Comparison of ENCODE assay signal across 8 mouse cellular contexts in the genomic region with DNA sequence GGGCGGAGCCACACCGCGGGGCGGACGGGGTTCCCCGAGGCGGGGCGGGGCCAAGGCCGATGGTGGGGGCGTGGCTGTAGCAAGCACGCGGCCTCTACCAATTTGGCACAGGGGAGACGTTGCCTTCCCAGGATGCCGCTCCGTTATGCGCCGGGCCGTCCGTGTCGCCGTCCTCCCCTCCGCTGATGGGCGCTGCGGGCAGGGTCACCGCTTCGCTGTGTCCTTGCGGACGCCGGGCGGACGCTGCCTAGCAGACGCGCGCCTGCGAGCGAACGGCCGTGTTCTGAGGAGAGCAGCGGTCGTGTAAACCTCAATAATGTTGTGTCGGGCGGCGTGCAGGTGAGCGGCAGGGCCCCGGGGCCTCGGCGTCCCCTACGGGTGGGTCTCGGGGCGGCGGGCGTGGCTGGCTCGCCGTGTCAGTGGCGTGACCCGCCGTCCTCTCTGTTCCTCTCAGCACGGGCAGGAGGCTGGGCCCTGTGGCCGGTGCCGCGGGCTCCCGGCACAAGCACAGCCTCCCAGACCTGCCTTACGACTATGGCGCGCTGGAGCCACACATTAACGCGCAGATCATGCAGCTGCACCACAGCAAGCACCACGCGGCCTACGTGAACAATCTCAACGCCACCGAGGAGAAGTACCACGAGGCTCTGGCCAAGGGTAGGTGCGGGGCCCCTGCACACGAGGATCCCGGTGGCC. TPM values are rescaled to one million over a fixed set of nuclear protein-coding genes. Genes with fewer than 3 reads are reported as not detected.
DNase-seq lines count a peak whose midpoint lies in the region; ATAC-seq lines count a peak whose summit lies in the region.

No protein-coding gene starts in this region.

- ATAC-seq in hindbrain, embryonic 16.5 days, result peak; percentile 97

- H3K4me3 ChIP-seq in hindbrain, embryonic 16.5 days (ENCODE audit: low read length), result peak overlapping the region; percentile 94
- H3K4me3 ChIP-seq in macrophage (ENCODE audit: inconsistent target), result peak overlapping the region; percentile 67

- no peaks in the 10 kb centered on the region for H3K27me3 ChIP-seq in hindbrain, embryonic 16.5 days (replicated peaks; ENCODE audit: control insufficient read depth, insufficient read depth, low read length)

- H3K4me1 ChIP-seq in hindbrain, embryonic 16.5 days (ENCODE audit: control insufficient read depth, insufficient read depth, low read depth, low read length), result peaks cover 15% of the 10 kb centered on the region

- no peaks in the 10 kb centered on the region for H3K9me3 ChIP-seq in hindbrain, embryonic 16.5 days (ENCODE audit: control insufficient read depth, low read length)

- H3K4me2 ChIP-seq in hindbrain, embryonic 16.5 days (ENCODE audit: low read length), result peak overlapping the region; percentile 96

- peak; percentile 92 for DNase-seq in T-cell, adult 2 months (ENCODE audit: low spot score)
- DNase-seq in cerebellum, postnatal 36 days, result peak; percentile 98 to 100
- peak; percentile 98 to 99 for DNase-seq in frontal cortex, postnatal 36 days (ENCODE audit: low spot score in 2 of 2)
- peak; percentile 99 for DNase-seq in left cerebral cortex, adult 18-20 months (ENCODE audit: low spot score in 2 of 2)
- peak; percentile 99 for DNase-seq in right cerebral cortex, adult 18-20 months
- peak; percentile 96 for DNase-seq in urinary bladder, postnatal 10 days (ENCODE audit: low spot score)

- H3K79me2 ChIP-seq in macrophage (ENCODE audit: inconsistent target), result peaks cover 22% of the 10 kb centered on the region

- peaks cover 8% of the 10 kb centered on the region for H3K36me3 ChIP-seq in hindbrain, embryonic 16.5 days (ENCODE audit: control insufficient read depth, insufficient read depth, low read length)
- peaks cover 8% of the 10 kb centered on the region; the same call in 1 of the 2 replicates for H3K36me3 ChIP-seq in macrophage (ENCODE audit: inconsistent target)

- WGBS in hindbrain, embryonic 16.5 days, result under 1% methylated on average over 71 of the region's 76 CpGs
- under 1% methylated on average over 70 of the region's 76 CpGs for WGBS in macrophage (ENCODE audit: missing documents)

- H3K27ac ChIP-seq in hindbrain, embryonic 16.5 days (ENCODE audit: low read depth, low read length), result peak overlapping the region; percentile 93
- H3K27ac ChIP-seq in macrophage, result peak overlapping the region; percentile 32

- H3K9ac ChIP-seq in hindbrain, embryonic 16.5 days (ENCODE audit: low read depth, low read length), result peak overlapping the region; percentile 91

RNA-seq across cellular contexts. Expression of a gene that starts 1.2 kb away (rescaled TPM):
- 139 and 149 TPM in 2 replicates for polyA plus RNA-seq in hindbrain, embryonic 16.5 days (2015; fragmentation: Nextera tagmentation; extraction: Ambion mirVana)
- total RNA-seq in left cerebral cortex, adult 18-20 months (2021), result 100 to 1,000 TPM; 272 to 273 TPM
- total RNA-seq in macrophage (2018; cell fraction: chromatin; rRNA removed), result 1,000 to 10,000 TPM in 18 of 26 experiments, 100 to 1,000 TPM in 6, 10 to 100 TPM in 2; 79.0 to 4,432 (median 1,479) TPM
- total RNA-seq in macrophage (2018; cell fraction: cytosol; rRNA removed), result 1,000 to 10,000 TPM in 1 of 26 experiments, 100 to 1,000 TPM in 20, 10 to 100 TPM in 5; 61.1 to 1,206 (median 571) TPM
- total RNA-seq in macrophage (2018; cell fraction: nucleus; rRNA removed), result 1,000 to 10,000 TPM in 9 of 26 experiments, 100 to 1,000 TPM in 15, 10 to 100 TPM in 2; 39.7 to 1,763 (median 855) TPM
- polyA plus RNA-seq in macrophage (2018), result 43.6 to 99.3 TPM (median 89.5 TPM) in 3 replicates

RNA-seq across cellular contexts. Expression of a gene that starts 13.9 kb away (rescaled TPM):
- polyA plus RNA-seq in hindbrain, embryonic 16.5 days (2015; fragmentation: Nextera tagmentation; extraction: Ambion mirVana), result 98.3 and 116 TPM in 2 replicates
- total RNA-seq in left cerebral cortex, adult 18-20 months (2021), result 10 to 100 TPM; 54.5 to 58.9 TPM
- 100 to 1,000 TPM; 187 to 359 (median 280) TPM for total RNA-seq in macrophage (2018; cell fraction: chromatin; rRNA removed)
- 100 to 1,000 TPM in 17 of 26 experiments, 10 to 100 TPM in 9; 91.4 to 125 (median 106) TPM for total RNA-seq in macrophage (2018; cell fraction: cytosol; rRNA removed)
- 100 to 1,000 TPM; 143 to 274 (median 204) TPM for total RNA-seq in macrophage (2018; cell fraction: nucleus; rRNA removed)
- polyA plus RNA-seq in macrophage (2018), result 87.5 to 118 TPM (median 87.8 TPM) in 3 replicates

RNA-seq across cellular contexts. Expression of a gene that starts 44.2 kb away (rescaled TPM):
- 0.16 TPM in 1 of 2 replicates, not detected in the other for polyA plus RNA-seq in hindbrain, embryonic 16.5 days (2015; fragmentation: Nextera tagmentation; extraction: Ambion mirVana)
- not detected for total RNA-seq in left cerebral cortex, adult 18-20 months (2021)
- 10 to 100 TPM in 9 of 26 experiments, 1 to 10 TPM in 10, under 1 TPM in 3, not detected in 4; 0.69 to 22.7 (median 8.8) TPM for total RNA-seq in macrophage (2018; cell fraction: chromatin; rRNA removed)
- total RNA-seq in macrophage (2018; cell fraction: cytosol; rRNA removed), result 10 to 100 TPM in 13 of 26 experiments, 1 to 10 TPM in 13; 1.1 to 26.8 (median 7.3) TPM
- 10 to 100 TPM in 13 of 26 experiments, 1 to 10 TPM in 13; 1.4 to 72.3 (median 13.5) TPM for total RNA-seq in macrophage (2018; cell fraction: nucleus; rRNA removed)
- 0.46 to 2.5 TPM (median 1.6 TPM) in 3 replicates for polyA plus RNA-seq in macrophage (2018)

RNA-seq across cellular contexts. Expression of a gene that starts 47.3 kb away (rescaled TPM):
- polyA plus RNA-seq in hindbrain, embryonic 16.5 days (2015; fragmentation: Nextera tagmentation; extraction: Ambion mirVana), result 333 and 335 TPM in 2 replicates
- total RNA-seq in left cerebral cortex, adult 18-20 months (2021), result 10 to 100 TPM; 63.4 to 71.2 TPM
- 10 to 100 TPM in 2 of 26 experiments, 1 to 10 TPM in 24; 2.7 to 12.9 (median 5.5) TPM for total RNA-seq in macrophage (2018; cell fraction: chromatin; rRNA removed)
- 10 to 100 TPM in 20 of 26 experiments, 1 to 10 TPM in 6; 7.1 to 18.9 (median 13.1) TPM for total RNA-seq in macrophage (2018; cell fraction: cytosol; rRNA removed)
- 10 to 100 TPM in 5 of 26 experiments, 1 to 10 TPM in 21; 4.3 to 24.3 (median 7.2) TPM for total RNA-seq in macrophage (2018; cell fraction: nucleus; rRNA removed)
- 7.0 to 21.1 TPM (median 15.6 TPM) in 3 replicates for polyA plus RNA-seq in macrophage (2018)

RNA-seq across cellular contexts. Expression of a gene that starts 53.0 kb away (rescaled TPM):
- polyA plus RNA-seq in hindbrain, embryonic 16.5 days (2015; fragmentation: Nextera tagmentation; extraction: Ambion mirVana), result 0.09 and 0.26 TPM in 2 replicates
- total RNA-seq in left cerebral cortex, adult 18-20 months (2021), result under 1 TPM; 0.73 to 0.91 TPM
- total RNA-seq in macrophage (2018; cell fraction: chromatin; rRNA removed), result 10 to 100 TPM in 13 of 26 experiments, 1 to 10 TPM in 13; 1.3 to 34.5 (median 9.8) TPM
- 1 to 10 TPM in 12 of 26 experiments, under 1 TPM in 12, not detected in 2; 0.05 to 2.6 (median 1.0) TPM for total RNA-seq in macrophage (2018; cell fraction: cytosol; rRNA removed)
- 10 to 100 TPM in 3 of 26 experiments, 1 to 10 TPM in 21, under 1 TPM in 2; 0.75 to 12.7 (median 4.6) TPM for total RNA-seq in macrophage (2018; cell fraction: nucleus; rRNA removed)
- polyA plus RNA-seq in macrophage (2018), result 0.30 to 0.32 TPM in 2 of 3 replicates, not detected in the other

Comparison
In these comparisons a context has a peak if more than half of its experiments do, and no peak if none do; other contexts are left out.
1. Peak in every context shown above with its lines: DNase-seq, ATAC-seq, H3K4me3 ChIP-seq and H3K27ac ChIP-seq.